Mouse (Mus musculus) lung, embryonic 16.5 days (tissue): ENCODE measurements around the gene Nefh. TPM values are rescaled to one million over a fixed set of nuclear protein-coding genes. Genes with fewer than 3 reads are reported as not detected.

ENCODE experiments used
- ATAC-seq: fragments of 200-750 bp; cut with Nextera tagmentation; 2 replicates; pipeline ENCODE4 v1.8.0; 2017; ENCODE audit warnings: low read depth, mild to moderate bottlenecking, moderate library complexity
- H3K27ac ChIP-seq: fragments of 300-500 bp; sonication (generic); 2 replicates; pipeline ENCODE4 v1.5.1; 2014; ENCODE audit warnings: mild to moderate bottlenecking, control low read depth, low read length
- H3K27me3 ChIP-seq: fragments of 300-500 bp; sonication (generic); 2 replicates; pipeline ENCODE4 v1.6.1; 2014; ENCODE audit warnings: low read depth, low read length, mixed read lengths; ENCODE audit not compliant: control insufficient read depth, insufficient read depth
- H3K36me3 ChIP-seq: fragments of 300-500 bp; sonication (generic); 2 replicates; pipeline ENCODE4 v1.6.1; 2014; ENCODE audit warnings: low read length; ENCODE audit not compliant: control insufficient read depth, insufficient read depth
- H3K4me1 ChIP-seq: fragments of 300-500 bp; sonication (generic); replicated peaks from 2 replicates; pipeline ENCODE4 v1.6.1; 2014; ENCODE audit warnings: low read length, mixed read lengths; ENCODE audit not compliant: control insufficient read depth, insufficient read depth
- H3K4me2 ChIP-seq: fragments of 300-500 bp; sonication (generic); 2 replicates; pipeline ENCODE4 v1.6.1; 2014; ENCODE audit warnings: low read depth, low read length, control low read depth
- H3K4me3 ChIP-seq: fragments of 300-500 bp; sonication (generic); 2 replicates; pipeline ENCODE4 v1.5.1; 2014; ENCODE audit warnings: mild to moderate bottlenecking, low read length, control low read depth
- H3K9ac ChIP-seq: fragments of 300-500 bp; sonication (generic); 2 replicates; pipeline ENCODE4 v1.6.1; 2014; ENCODE audit warnings: low read length, control low read depth
- H3K9me3 ChIP-seq: fragments of 300-500 bp; sonication (generic); 2 replicates; pipeline ENCODE4 v1.6.1; 2016; ENCODE audit warnings: low read length; ENCODE audit not compliant: control insufficient read depth
- WGBS: fragments of 180-500 bp; shearing (Covaris S2); extraction: QIAGEN DNeasy Blood & Tissue Kit; methylation state at CpG from one replicate; pipeline ENCODE4 v1.1.7; 2014; 5-methylcytosine and 5-hydroxymethylcytosine counted together
- polyA plus RNA-seq: library from polyadenylated mRNA; unstranded; fragments of >200 nt; fragmentation: Nextera tagmentation; extraction: Ambion mirVana; gene quantifications from 2 replicates; pipeline ENCODE4 v1.2.1, GENCODE M21; 2015

Gene Nefh
- polyA plus RNA-seq, 1 experiment from 2014 or later: 0.26 TPM

DNA sequence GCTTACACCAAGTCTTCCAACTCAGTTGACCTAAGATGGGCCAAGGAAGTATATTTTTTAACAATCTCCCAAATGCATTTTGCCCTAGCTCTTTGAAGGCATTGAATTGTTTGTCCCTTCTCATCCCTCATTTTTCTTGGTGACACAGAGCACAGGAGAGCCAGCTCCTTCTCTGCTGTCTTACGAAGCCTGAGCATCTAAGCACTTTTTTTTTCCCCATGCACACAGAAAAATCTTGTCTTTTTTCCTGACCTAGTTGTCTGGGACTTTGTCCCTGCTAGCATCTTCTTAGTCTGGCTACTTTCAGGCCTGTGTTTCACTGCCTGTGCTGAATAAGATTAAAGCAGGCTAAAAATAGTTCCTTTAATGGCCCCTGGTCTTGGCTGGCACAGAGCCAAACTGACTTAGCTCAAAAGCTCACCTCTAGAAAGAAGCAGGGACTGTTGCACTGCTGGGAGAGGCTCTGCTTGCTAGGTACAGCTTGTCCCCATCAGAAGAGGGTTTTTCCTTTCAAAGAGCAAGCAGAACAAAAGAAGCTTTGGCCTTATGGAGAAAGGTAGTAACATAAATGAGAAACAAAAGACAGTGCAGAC, 16.8 kb downstream of the Nefh start:
- no peak overlapping the region for H3K9ac ChIP-seq
- no peak for ATAC-seq

DNA sequence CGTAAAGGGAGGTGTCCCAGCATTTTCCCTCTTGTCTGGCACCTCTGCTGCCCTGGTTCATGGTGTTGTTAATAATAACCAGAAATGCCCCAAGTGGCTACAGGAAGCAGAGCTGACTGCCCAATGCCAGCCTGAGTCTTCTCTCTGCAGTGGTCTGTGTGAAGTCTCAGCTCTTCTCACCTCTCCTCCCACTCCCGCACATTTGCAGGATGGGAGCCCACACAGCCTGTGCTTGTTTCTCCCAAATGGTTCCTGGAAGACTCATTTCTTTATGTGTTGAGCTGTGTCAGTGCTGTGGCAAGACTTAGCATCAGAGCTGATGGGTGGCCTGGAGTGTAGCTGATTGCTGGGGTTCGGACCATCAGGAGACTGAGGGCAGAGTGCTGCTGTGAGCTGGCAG, 20.6 kb downstream of the Nefh start:
- Histone ChIP-seq H3K36me3 (peaks cover 25% of the 10 kb centered on the region), H3K4me2 (no peak overlapping the region), H3K4me3 (no peak overlapping the region), H3K9me3 (no peaks in the 10 kb centered on the region), H3K9ac (no peak overlapping the region), H3K27me3 (no peaks in the 10 kb centered on the region), H3K4me1 (0 out of 2 replicates have a peak, but pooled peaks cover 3% of the 10 kb centered on the region), H3K27ac (no peak overlapping the region)
- no peak for ATAC-seq
- WGBS: 89% methylated on average over 3 of the region's 3 CpGs

More for the DNA sequence above, 16.8 kb downstream of the Nefh start:
- Histone ChIP-seq H3K4me3 (no peak overlapping the region), H3K27me3 (no peaks in the 10 kb centered on the region), H3K9me3 (no peaks in the 10 kb centered on the region), H3K4me1 (0 out of 2 replicates have a peak, but pooled peaks cover 3% of the 10 kb centered on the region), H3K27ac (no peak overlapping the region), H3K4me2 (no peak overlapping the region), H3K36me3 (peaks cover 14% of the 10 kb centered on the region)
- WGBS: 47% methylated on average over 1 of the region's 1 CpGs

DNA sequence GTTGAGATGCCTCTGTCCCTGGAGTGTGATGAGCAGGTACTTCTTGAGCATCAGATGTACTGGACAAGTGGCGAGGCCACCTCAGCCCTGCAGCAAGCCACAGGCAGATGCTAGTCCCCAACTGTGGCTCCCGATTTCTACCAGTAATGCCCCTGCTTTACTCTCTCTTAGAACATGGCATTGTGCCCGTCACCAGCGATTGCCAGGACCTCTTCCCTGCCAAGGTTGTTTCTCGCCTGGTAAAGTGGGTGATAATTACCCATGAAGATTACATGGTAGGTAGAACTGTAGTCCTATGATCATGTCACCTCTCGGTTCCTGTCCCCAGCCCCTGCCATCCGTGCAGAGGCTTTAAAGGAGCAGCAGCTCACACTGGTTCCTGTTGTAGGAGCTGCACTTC, 26.1 kb downstream of the Nefh start:
- Histone ChIP-seq H3K27ac (no peak overlapping the region), H3K9me3 (no peaks in the 10 kb centered on the region), H3K4me2 (no peak overlapping the region), H3K9ac (no peak overlapping the region), H3K4me1 (no peaks in the 10 kb centered on the region), H3K4me3 (no peak overlapping the region), H3K27me3 (no peaks in the 10 kb centered on the region), H3K36me3 (peaks cover 33% of the 10 kb centered on the region)
- WGBS: 86% methylated on average over 7 of the region's 7 CpGs
- ATAC-seq: no peak

DNA sequence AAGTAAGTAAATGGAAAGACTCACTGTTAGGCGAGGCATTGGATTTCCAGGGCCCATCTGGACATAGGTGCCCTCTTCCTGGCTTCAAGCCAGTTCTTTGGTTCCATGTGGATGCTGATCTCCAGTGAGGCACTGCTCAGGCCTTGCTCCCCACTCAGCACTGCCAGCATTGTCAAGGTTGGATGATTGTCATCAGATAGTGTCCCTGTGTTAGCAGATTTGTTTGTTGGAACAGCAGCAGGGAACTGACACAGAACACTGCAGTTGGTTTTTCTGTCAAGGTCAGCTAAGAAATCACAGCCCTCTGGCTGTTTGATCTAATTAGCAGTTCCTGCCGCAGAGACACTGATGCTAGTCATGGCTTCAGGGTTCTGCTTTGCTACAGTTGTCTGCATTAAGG, 26.6 kb downstream of the Nefh start:
- H3K4me3 ChIP-seq: no peak overlapping the region
- H3K9me3 ChIP-seq: no peaks in the 10 kb centered on the region
- peaks cover 32% of the 10 kb centered on the region for H3K36me3 ChIP-seq
- H3K27me3 ChIP-seq: no peaks in the 10 kb centered on the region
- H3K9ac ChIP-seq: no peak overlapping the region
- 84% methylated on average over 2 of the region's 2 CpGs for WGBS
- no peak for ATAC-seq
- H3K27ac ChIP-seq: no peak overlapping the region
- no peak overlapping the region for H3K4me2 ChIP-seq
- no peaks in the 10 kb centered on the region for H3K4me1 ChIP-seq

DNA sequence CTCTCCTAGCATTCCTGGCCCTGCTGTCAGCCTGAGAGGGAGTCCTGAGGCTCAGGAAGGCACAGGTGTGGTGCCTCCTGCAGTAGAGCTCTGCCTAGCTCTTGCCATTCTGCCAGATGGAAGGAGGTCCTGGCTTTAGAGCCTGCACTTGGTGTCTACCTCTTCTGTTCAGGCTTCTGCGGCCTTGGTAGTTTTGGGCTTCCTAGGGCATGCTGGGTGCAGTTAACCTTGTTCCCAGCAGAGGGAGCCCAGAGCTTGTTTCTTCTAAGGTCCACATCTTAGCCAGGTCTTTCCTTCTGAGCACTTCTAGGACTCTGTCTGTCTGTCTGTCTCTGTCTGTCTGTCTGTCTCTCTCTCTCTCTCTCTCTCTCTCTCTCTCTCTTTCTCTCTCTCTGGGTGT, 31.8 kb downstream of the Nefh start:
- Histone ChIP-seq H3K27me3 (no peaks in the 10 kb centered on the region), H3K27ac (no peak overlapping the region), H3K36me3 (peaks cover 26% of the 10 kb centered on the region), H3K4me3 (no peak overlapping the region), H3K9me3 (no peaks in the 10 kb centered on the region), H3K4me1 (no peaks in the 10 kb centered on the region), H3K4me2 (no peak overlapping the region), H3K9ac (no peak overlapping the region)
- 32% methylated on average over 1 of the region's 1 CpGs for WGBS
- ATAC-seq: no peak

DNA sequence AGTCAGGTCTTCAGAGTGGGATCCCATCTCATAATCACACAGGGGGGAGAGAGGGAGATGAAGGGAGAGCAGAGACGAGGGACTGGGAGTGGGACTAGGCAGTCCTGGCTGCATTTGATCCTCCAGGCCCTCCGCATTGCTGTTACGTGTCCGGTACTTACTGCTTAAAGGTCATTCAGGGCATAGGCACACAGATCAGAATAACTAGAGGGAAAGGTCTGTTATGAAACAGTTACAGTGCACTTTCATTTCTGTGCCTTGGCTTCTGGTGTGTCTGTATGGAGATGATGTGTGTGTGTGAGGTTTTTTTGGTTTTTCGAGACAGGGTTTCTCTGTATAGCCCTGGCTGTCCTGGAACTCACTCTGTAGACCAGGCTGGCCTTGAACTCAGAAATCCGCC, 41.6 kb downstream of the Nefh start:
- Histone ChIP-seq H3K27me3 (no peaks in the 10 kb centered on the region), H3K27ac (no peak overlapping the region), H3K36me3 (peaks cover 21% of the 10 kb centered on the region), H3K4me1 (no peaks in the 10 kb centered on the region), H3K9ac (no peak overlapping the region), H3K9me3 (no peaks in the 10 kb centered on the region), H3K4me3 (no peak overlapping the region), H3K4me2 (no peak overlapping the region)
- 87% methylated on average over 6 of the region's 6 CpGs for WGBS
- ATAC-seq: no peak

DNA sequence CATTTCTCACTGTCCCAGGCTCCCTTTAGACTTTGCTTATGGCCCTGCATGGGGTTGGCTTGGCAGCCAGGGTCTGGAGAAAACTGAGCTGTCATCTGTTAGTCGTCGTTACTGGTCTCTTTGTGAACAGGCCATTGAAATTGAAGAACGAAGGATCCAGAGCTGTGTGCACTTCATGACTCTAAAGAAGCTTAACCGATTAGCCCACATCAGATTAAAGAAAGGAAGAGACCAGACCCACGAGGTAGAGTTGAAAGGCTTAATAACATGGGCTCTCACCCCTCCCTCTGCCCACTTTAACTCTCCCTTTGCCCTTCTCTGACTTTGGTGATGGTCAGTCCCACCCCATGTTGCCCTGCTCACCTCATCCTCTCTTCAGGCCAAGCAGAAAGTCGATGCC, 45.9 kb downstream of the Nefh start:
- no peak overlapping the region for H3K27ac ChIP-seq
- H3K27me3 ChIP-seq: no peaks in the 10 kb centered on the region
- no peak for ATAC-seq
- 87% methylated on average over 6 of the region's 6 CpGs for WGBS
- H3K4me3 ChIP-seq: no peak overlapping the region
- no peak overlapping the region for H3K4me2 ChIP-seq
- H3K36me3 ChIP-seq: peaks cover 25% of the 10 kb centered on the region
- H3K4me1 ChIP-seq: no peaks in the 10 kb centered on the region
- no peak overlapping the region for H3K9ac ChIP-seq
- no peaks in the 10 kb centered on the region for H3K9me3 ChIP-seq

DNA sequence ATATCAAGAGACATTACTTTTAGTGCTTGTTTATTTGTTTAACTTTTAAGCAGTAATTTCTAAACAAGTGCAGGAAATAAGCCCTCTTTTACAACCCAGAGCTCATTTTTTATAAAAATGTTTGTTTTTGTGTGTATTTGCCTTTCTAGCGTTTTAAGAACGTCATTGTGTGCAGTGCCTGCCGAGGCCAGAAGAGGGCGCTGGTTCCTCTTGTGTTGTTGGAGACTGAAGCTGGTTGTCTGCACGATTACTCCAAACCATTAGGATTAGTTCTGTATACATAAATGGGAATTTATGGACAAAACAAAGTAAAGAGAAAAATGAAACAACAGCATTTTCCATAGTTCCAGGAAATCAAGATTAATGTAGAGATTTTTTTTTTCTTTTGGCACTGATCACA, 47.4 kb downstream of the Nefh start:
- no peaks in the 10 kb centered on the region for H3K27me3 ChIP-seq
- H3K27ac ChIP-seq: no peak overlapping the region
- no peak overlapping the region for H3K4me2 ChIP-seq
- WGBS: 68% methylated on average over 5 of the region's 5 CpGs
- no peak for ATAC-seq
- H3K9me3 ChIP-seq: no peaks in the 10 kb centered on the region
- H3K36me3 ChIP-seq: peaks cover 25% of the 10 kb centered on the region
- no peak overlapping the region for H3K4me3 ChIP-seq
- H3K9ac ChIP-seq: no peak overlapping the region
- H3K4me1 ChIP-seq: peaks cover 7% of the 10 kb centered on the region

DNA sequence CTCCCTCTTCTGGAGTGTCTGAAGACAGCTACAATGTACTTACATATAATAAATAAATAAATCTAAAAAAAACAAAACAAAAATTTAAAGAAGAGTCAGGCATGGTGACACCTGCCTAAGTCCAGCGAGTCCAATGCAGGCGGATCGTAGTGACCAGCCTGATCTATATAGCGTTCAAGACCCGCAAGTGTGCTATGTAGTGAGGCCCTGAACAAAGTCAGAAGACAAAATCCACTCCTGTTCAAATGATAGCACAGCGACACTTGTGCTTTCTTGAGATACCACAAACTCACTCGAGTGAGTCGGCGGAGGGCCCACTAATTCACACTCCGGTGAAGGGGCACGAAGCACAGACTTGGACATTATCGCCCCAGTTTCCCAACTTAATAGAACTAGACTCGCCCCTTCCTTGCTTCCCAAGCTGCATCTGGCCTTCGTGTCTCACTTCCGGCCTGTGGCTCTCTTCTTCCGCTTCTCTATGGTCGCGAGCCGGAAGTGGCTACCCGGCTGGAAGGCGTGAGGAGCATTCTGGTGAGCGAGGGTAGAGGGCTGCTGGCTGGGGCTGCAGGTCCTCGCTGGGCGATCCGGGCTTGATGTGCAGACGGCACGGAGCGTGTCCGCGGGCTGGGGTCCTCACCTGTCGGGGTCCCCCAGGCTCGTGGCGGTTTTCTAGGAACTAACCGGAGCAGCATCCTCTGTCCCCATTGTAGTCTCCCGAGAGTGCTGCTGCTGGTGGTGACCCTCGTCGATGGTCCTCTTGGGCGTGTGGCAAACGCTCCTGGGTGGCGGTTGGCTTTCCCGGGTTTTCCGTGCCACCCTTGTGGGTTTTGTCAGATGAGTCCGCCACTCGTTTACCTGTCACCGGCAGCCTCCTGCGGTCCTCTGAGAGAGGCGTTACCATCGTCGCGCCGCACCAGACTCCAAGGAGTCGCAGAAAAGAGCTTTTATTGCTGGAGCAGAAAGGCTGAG, 52.7 kb downstream of the Nefh start, which contains the start of gene Thoc5:
TSS of gene Thoc5 (plus strand) at position 473 of the 969 bp plus-strand sequence.
- Histone ChIP-seq H3K4me3 (peak within 1 kb of the TSS; percentile 92), H3K9ac (peak within 1 kb of the TSS; percentile 83), H3K36me3 (peaks cover 5% of the 10 kb centered on the region), H3K27me3 (no peaks in the 10 kb centered on the region), H3K27ac (peak within 1 kb of the TSS; percentile 64), H3K4me1 (peaks cover 7% of the 10 kb centered on the region), H3K9me3 (no peaks in the 10 kb centered on the region), H3K4me2 (peak within 1 kb of the TSS; percentile 94)
- 2% methylated on average over 52 of the region's 52 CpGs for WGBS
- peak; percentile 93 for ATAC-seq
